Mouse (Mus musculus) brain, embryonic 14.5 days (tissue): Measurements from ENCODE around the gene Gm47995.
"Not testable (repeated sequence)": the region's sequence is repeated elsewhere in the genome, so short reads cannot be mapped to it uniquely, and the experiment has no call there.

Experiments
- CTCF ChIP-seq: fragments of 200-500 bp; IDR thresholded peaks from 2 replicates; pipeline ENCODE4 v1.5.1; 2012; ENCODE audit warnings: inconsistent platforms, mild to moderate bottlenecking, moderate library complexity, borderline replicate concordance; ENCODE audit not compliant: insufficient read depth, insufficient read length; ENCODE audit errors: extremely low read depth
- POLR2A ChIP-seq: fragments of 200-500 bp; IDR thresholded peaks from 2 replicates; pipeline ENCODE4 v1.6.1; 2012; ENCODE audit warnings: mild to moderate bottlenecking, inconsistent platforms, borderline replicate concordance; ENCODE audit not compliant: poor library complexity, insufficient read depth, insufficient read length, severe bottlenecking; ENCODE audit errors: extremely low read depth

GRCm38 (mm10) chr1:151211666-151212065 lies 13.4 kb downstream of the Gm47995 start:
- TF ChIP-seq CTCF, POLR2A: not testable (repeated sequence)
